Mouse (Mus musculus): ENCODE data around the gene Hddc3. TPM values are rescaled to one million over a fixed set of nuclear protein-coding genes. Genes with fewer than 3 reads are reported as not detected.

Hddc3 gene
- polyA plus RNA-seq, 1 experiment from 2014 or later = 23.5 TPM

DNA sequence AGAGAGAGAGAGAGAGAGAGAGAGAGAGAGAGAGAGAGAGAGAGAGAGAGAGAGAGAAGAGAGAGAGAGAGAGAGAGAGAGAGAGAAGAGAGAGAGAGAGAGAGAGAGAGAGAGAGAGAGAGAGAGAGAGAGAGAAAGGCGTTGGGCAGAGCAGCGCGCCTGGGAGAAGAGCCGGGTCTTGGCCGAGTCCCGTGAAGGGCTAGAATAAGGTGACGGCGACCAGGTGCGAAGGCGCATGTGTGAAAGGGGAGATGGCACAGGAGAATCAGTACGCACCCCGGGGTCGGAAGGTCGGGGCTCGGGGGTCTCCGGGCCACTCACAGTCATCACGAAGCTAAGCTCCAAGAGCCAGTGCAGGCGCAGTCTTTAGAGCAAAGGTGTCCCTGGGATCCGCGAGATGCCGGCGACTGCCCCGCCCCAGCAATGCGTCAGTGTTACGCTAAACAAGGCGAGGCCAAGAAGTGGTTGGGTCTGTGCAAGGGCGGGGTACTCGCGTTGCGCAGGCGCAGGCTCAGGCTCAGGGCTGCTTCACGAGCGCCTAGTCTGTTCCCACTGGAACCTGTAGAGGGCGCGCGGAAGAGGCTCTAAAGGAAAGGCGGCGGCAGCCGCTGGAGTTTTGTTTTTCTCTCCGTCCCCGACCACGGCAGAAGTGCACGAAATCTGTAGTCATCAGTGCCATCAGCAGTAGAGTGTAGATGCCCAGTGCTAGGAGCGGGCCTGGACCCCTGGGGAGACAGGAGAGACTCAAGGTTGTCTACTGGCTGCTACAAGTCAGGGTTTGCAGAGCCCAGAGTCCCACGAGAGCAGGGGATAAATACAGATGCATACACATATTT, 2.9 kb upstream of the Hddc3 start:
- Histone ChIP-seq H3K4me1 (peaks cover 36% of the 10 kb centered on the region), H3K9me3 (no peaks in the 10 kb centered on the region), H3K27me3 (no peaks in the 10 kb centered on the region), H3K4me3 (peak overlapping the region; percentile 65), H3K9ac (peak overlapping the region; percentile 84), H3K4me2 (replicated peaks) (peak overlapping the region; percentile 95), H3K27ac (peak overlapping the region; percentile 69), H3K36me3 (peaks cover 30% of the 10 kb centered on the region)
- WGBS = under 1% methylated on average over 45 of the region's 45 CpGs
- peak; percentile 97 for ATAC-seq (ENCODE audit: low FRiP score, low read depth)

DNA sequence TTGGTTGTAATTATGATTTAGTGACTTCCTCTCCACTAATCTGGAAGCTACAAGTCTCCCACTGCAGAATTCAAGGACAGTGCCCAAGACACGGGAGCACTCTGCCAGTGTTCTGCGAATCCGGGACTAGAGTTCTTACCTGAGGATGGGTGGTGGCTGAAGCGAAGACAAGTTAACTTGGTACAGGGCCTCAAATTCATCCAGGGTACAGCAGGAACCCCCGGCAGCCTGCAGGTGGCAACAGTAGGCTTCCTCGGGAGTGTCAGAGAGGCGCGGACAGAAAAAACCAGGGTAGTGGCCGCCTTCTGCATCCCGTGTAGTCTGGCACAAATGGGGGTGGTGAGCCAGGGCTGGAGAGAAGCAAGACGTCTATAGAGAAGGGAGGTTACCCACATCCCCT, 2.1 kb upstream of the Hddc3 start, which contains the start of gene Unc45a:
Gene Unc45a (minus strand): TSS at position 213 of the 400 bp plus-strand sequence.
- WGBS = 2% methylated on average over 11 of the region's 11 CpGs
- ATAC-seq (ENCODE audit: low FRiP score, low read depth) = peak; percentile 44; the same call in 1 of the 2 replicates
- H3K4me1 ChIP-seq = peaks cover 36% of the 10 kb centered on the region
- peak within 1 kb of the TSS; percentile 95 for H3K4me2 ChIP-seq (replicated peaks)
- H3K9ac ChIP-seq = peak within 1 kb of the TSS; percentile 84
- peak within 1 kb of the TSS; percentile 69 for H3K27ac ChIP-seq
- H3K9me3 ChIP-seq = no peaks in the 10 kb centered on the region
- peak within 1 kb of the TSS; percentile 65 for H3K4me3 ChIP-seq
- H3K36me3 ChIP-seq = peaks cover 27% of the 10 kb centered on the region
- H3K27me3 ChIP-seq = no peaks in the 10 kb centered on the region

GRCm38 (mm10) chr7:80341793-80342192, 1.1 kb upstream of the Hddc3 start:
- no peak overlapping the region for H3K4me2 ChIP-seq (replicated peaks)
- 82% methylated on average over 7 of the region's 7 CpGs for WGBS
- no peak overlapping the region for H3K27ac ChIP-seq
- no peaks in the 10 kb centered on the region for H3K27me3 ChIP-seq
- no peaks in the 10 kb centered on the region for H3K9me3 ChIP-seq
- H3K4me3 ChIP-seq = no peak overlapping the region
- H3K9ac ChIP-seq = no peak overlapping the region
- ATAC-seq (ENCODE audit: low FRiP score, low read depth) = no peak
- peaks cover 39% of the 10 kb centered on the region for H3K4me1 ChIP-seq
- H3K36me3 ChIP-seq = peaks cover 19% of the 10 kb centered on the region

DNA sequence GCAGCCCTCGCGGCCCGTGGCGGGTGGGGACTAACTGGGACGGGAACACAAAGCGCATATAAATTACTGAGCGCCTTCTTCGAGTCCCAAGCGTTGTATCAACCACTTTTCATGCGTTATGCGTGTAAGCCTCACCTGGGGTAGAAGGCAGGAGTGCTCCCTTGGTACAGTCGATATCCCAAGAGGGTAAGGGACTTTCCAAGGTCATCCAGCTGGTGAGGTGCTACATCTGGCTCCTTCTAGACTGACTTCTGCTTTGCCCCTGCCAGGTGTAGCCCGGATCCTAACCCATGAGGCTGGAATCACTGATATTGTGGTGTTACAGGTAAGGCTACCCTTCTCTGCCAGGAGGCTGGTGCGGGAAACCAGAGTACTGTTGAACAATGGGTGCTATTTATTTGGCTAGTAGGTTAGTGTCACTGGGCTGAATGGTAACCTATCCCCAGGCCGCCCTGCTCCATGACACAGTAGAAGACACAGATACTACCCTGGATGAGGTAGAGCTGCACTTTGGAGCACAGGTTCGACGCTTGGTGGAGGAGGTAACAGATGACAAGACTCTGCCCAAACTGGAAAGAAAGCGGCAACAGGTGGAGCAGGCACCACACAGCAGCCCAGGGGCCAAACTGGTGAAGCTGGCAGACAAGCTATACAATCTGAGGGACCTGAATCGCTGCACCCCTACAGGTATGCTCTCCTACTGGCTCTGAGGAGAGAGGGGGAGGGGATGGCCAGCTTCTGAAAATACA, 540 bp downstream of the Hddc3 start:
- no peak for ATAC-seq (ENCODE audit: low FRiP score, low read depth)
- H3K9me3 ChIP-seq = no peaks in the 10 kb centered on the region
- peak overlapping the region; percentile 56; the same call in 1 of the 2 replicates for H3K27ac ChIP-seq
- H3K4me1 ChIP-seq = peaks cover 47% of the 10 kb centered on the region
- H3K27me3 ChIP-seq = no peaks in the 10 kb centered on the region
- H3K4me3 ChIP-seq = peak overlapping the region; percentile 56
- WGBS = 27% methylated on average over 19 of the region's 19 CpGs
- peaks cover 7% of the 10 kb centered on the region for H3K36me3 ChIP-seq
- H3K9ac ChIP-seq = peak overlapping the region; percentile 79
- H3K4me2 ChIP-seq (replicated peaks) = peak overlapping the region; percentile 76

DNA sequence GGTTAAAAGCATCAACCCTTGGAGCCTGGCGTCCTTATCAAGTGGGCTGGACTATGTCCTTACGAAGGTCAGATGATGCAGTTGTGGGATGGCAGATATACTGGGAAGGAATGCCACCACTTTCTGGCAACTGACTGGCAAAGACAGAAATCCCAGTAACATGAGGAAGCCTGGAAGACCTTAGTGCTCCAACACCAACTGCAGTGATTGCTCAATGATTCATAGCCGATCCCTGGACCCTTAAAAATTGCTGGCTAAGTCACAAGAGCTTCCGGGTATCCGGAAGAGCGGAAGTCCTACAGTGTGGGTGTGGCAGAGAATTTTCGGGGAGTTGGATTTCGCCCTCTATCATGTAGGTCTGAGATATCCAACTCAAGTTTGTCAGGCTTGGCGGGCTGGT, 3.3 kb downstream of the Hddc3 start:
- Histone ChIP-seq H3K4me2 (replicated peaks) (no peak overlapping the region), H3K4me1 (peaks cover 36% of the 10 kb centered on the region), H3K27me3 (no peaks in the 10 kb centered on the region), H3K9ac (no peak overlapping the region), H3K4me3 (no peak overlapping the region), H3K36me3 (peaks cover 20% of the 10 kb centered on the region), H3K9me3 (no peaks in the 10 kb centered on the region), H3K27ac (no peak overlapping the region)
- no peak for ATAC-seq (ENCODE audit: low FRiP score, low read depth)
- 93% methylated on average over 9 of the region's 9 CpGs for WGBS

DNA sequence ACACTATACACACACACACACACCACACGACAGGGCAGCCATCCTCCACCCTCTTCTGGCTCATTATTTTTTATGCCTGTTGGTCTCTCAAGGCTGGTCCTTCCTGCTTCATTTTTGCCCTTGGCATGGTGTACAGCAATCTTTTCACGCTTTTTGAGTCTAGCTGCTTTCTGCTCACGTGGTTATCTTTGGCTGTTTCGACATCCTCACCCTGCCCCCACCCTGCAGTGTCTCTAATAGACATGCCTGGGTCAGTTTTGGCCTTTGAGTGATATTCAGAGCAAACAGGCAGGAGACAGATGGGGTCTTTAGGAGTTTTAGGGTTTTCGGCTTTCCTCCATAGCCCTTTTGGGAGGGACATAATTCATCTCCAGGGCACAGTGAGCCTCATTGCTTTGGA, 3.9 kb downstream of the Hddc3 start:
- Histone ChIP-seq H3K4me1 (peaks cover 34% of the 10 kb centered on the region), H3K27ac (0 out of 2 replicates have a peak overlapping the region, but pooled peaks have one; percentile 15), H3K9me3 (no peaks in the 10 kb centered on the region), H3K36me3 (peaks cover 26% of the 10 kb centered on the region), H3K4me2 (replicated peaks) (no peak overlapping the region), H3K27me3 (no peaks in the 10 kb centered on the region), H3K4me3 (no peak overlapping the region), H3K9ac (no peak overlapping the region)
- no peak for ATAC-seq (ENCODE audit: low FRiP score, low read depth)
- 74% methylated on average over 5 of the region's 5 CpGs for WGBS

GRCm38 (mm10) chr7:80347670-80348586, 5.0 kb downstream of the Hddc3 start:
- no peak for ATAC-seq (ENCODE audit: low FRiP score, low read depth)
- peak overlapping the region; percentile 61; the same call in 1 of the 2 replicates for H3K27ac ChIP-seq

GRCm38 (mm10) chr7:80350808-80351207, 7.9 kb downstream of the Hddc3 start:
- H3K4me3 ChIP-seq = no peak overlapping the region
- no peaks in the 10 kb centered on the region for H3K9me3 ChIP-seq
- H3K4me1 ChIP-seq = peaks cover 25% of the 10 kb centered on the region
- WGBS = 79% methylated on average over 2 of the region's 2 CpGs
- no peak for ATAC-seq (ENCODE audit: low FRiP score, low read depth)
- no peak overlapping the region for H3K27ac ChIP-seq
- H3K27me3 ChIP-seq = no peaks in the 10 kb centered on the region
- peaks cover 53% of the 10 kb centered on the region for H3K36me3 ChIP-seq
- H3K9ac ChIP-seq = no peak overlapping the region
- no peak overlapping the region for H3K4me2 ChIP-seq (replicated peaks)

More at GRCm38 (mm10) chr7:80347670-80348586, 5.0 kb downstream of the Hddc3 start:
- Histone ChIP-seq H3K27me3 (no peaks in the 10 kb centered on the region), H3K4me2 (replicated peaks) (no peak overlapping the region), H3K9ac (no peak overlapping the region; the same call in 1 of the 2 replicates), H3K4me1 (peaks cover 31% of the 10 kb centered on the region), H3K4me3 (no peak overlapping the region), H3K36me3 (peaks cover 36% of the 10 kb centered on the region), H3K9me3 (no peaks in the 10 kb centered on the region)
- 51% methylated on average over 13 of the region's 13 CpGs for WGBS

DNA sequence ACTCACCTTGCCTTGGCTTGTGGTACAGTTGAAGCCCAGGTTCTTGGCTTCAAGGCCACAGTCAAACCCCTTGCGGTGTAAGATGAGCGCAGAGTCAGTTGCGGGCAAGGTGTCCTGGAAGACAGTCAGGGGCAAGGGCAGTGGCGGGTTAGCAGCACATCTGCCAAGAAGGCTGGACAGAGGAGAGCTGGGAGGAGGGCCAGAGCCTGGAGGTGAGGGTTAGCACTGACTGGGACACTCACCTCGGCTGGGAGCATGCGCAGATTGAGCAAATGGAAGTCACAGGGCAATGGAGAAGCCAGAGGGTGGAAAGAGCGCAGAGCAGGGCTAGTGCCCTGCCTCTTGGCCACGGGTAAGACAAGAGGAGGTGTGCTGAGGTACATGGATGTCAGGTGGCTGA, 10.0 kb downstream of the Hddc3 start:
- no peak overlapping the region for H3K4me3 ChIP-seq

GRCm38 (mm10) chr7:80356351-80356750, 13.4 kb downstream of the Hddc3 start:
- H3K27ac ChIP-seq = no peak overlapping the region
- 92% methylated on average over 13 of the region's 13 CpGs for WGBS
- no peaks in the 10 kb centered on the region for H3K9me3 ChIP-seq
- peaks cover 92% of the 10 kb centered on the region for H3K36me3 ChIP-seq
- no peak for ATAC-seq (ENCODE audit: low FRiP score, low read depth)
- no peak overlapping the region for H3K4me3 ChIP-seq
- no peak overlapping the region for H3K4me2 ChIP-seq (replicated peaks)
- H3K9ac ChIP-seq = no peak overlapping the region
- no peaks in the 10 kb centered on the region for H3K27me3 ChIP-seq
- no peaks in the 10 kb centered on the region for H3K4me1 ChIP-seq

More for the DNA sequence above, 10.0 kb downstream of the Hddc3 start:
- H3K4me1 ChIP-seq = peaks cover 10% of the 10 kb centered on the region
- peaks cover 73% of the 10 kb centered on the region for H3K36me3 ChIP-seq
- WGBS = 91% methylated on average over 8 of the region's 8 CpGs
- no peak overlapping the region for H3K9ac ChIP-seq
- H3K27me3 ChIP-seq = no peaks in the 10 kb centered on the region
- H3K4me2 ChIP-seq (replicated peaks) = no peak overlapping the region
- H3K9me3 ChIP-seq = no peaks in the 10 kb centered on the region
- no peak overlapping the region for H3K27ac ChIP-seq
- no peak for ATAC-seq (ENCODE audit: low FRiP score, low read depth)

GRCm38 (mm10) chr7:80357156-80357555, 14.3 kb downstream of the Hddc3 start:
- H3K9ac ChIP-seq = no peak overlapping the region
- H3K4me3 ChIP-seq = no peak overlapping the region
- no peaks in the 10 kb centered on the region for H3K9me3 ChIP-seq
- no peak overlapping the region for H3K4me2 ChIP-seq (replicated peaks)
- 62% methylated on average over 8 of the region's 8 CpGs for WGBS
- no peaks in the 10 kb centered on the region for H3K4me1 ChIP-seq
- H3K27me3 ChIP-seq = no peaks in the 10 kb centered on the region
- H3K36me3 ChIP-seq = peaks cover 94% of the 10 kb centered on the region
- ATAC-seq (ENCODE audit: low FRiP score, low read depth) = no peak
- no peak overlapping the region for H3K27ac ChIP-seq
